Mouse (Mus musculus): ENCODE measurements around the gene Alg6. TPM values are rescaled to one million over a fixed set of nuclear protein-coding genes. Genes with fewer than 3 reads are reported as not detected.

Alg6 gene
- total RNA-seq, 1 experiment, result 31.5 TPM

- no peak for DNase-seq (ENCODE audit: low read depth, low spot score)
- in situ Hi-C loops (cut with MboI; ENCODE audit: low sequenced_read_pairs in 2 of 2, unreplicated experiment in 2 of 2), result no loop called here
- Histone ChIP-seq H3K27ac (ENCODE audit: insufficient read depth, low read depth, low read length, poor library complexity, severe bottlenecking) (no peak overlapping the region), H3K36me3 (ENCODE audit: control insufficient read depth, insufficient read depth, low read length, poor library complexity, severe bottlenecking) (peaks cover 2% of the 10 kb centered on the region), H3K4me1 (ENCODE audit: control insufficient read depth in 2 of 2, insufficient read depth in 2 of 2, low read length in 2 of 2, poor library complexity in 1 of 2) (no peaks in the 10 kb centered on the region), H3K4me3 (ENCODE audit: insufficient read depth in 1 of 2, low read depth in 1 of 2, low read length in 2 of 2, poor library complexity in 1 of 2, severe bottlenecking in 1 of 2) (no peak overlapping the region), H3K9me3 (ENCODE audit: control insufficient read depth, insufficient read depth, low read depth, low read length) (no peaks in the 10 kb centered on the region), H3K9ac (ENCODE audit: insufficient read depth, low read depth, low read length, poor library complexity, severe bottlenecking) (no peak overlapping the region)
- TF ChIP-seq CHD2 (IDR thresholded peaks at IDR 0.05; ENCODE audit: low read depth, low read length) (no peak), HCFC1 (IDR thresholded peaks at IDR 0.05; ENCODE audit: borderline replicate concordance, insufficient read depth, low read length) (no peak), ZNF384 (IDR thresholded peaks at IDR 0.05; ENCODE audit: low read depth, low read length) (no peak), ZC3H11A (IDR thresholded peaks at IDR 0.05; ENCODE audit: borderline replicate concordance, low read depth, low read length) (no peak), MAFK (IDR thresholded peaks at IDR 0.05; ENCODE audit: insufficient read depth, low read depth, low read length) (no peak)
Measured at GRCm38 (mm10) chr4:99752426-99752825, 37.0 kb downstream of the Alg6 start.

- Histone ChIP-seq H3K36me3 (ENCODE audit: control insufficient read depth, insufficient read depth, low read length, poor library complexity, severe bottlenecking) (no peaks in the 10 kb centered on the region), H3K9ac (ENCODE audit: insufficient read depth, low read depth, low read length, poor library complexity, severe bottlenecking) (no peak overlapping the region), H3K9me3 (ENCODE audit: control insufficient read depth, insufficient read depth, low read depth, low read length) (no peaks in the 10 kb centered on the region), H3K4me1 (ENCODE audit: control insufficient read depth in 2 of 2, insufficient read depth in 2 of 2, low read length in 2 of 2, poor library complexity in 1 of 2) (no peaks in the 10 kb centered on the region), H3K4me3 (ENCODE audit: insufficient read depth in 1 of 2, low read depth in 1 of 2, low read length in 2 of 2, poor library complexity in 1 of 2, severe bottlenecking in 1 of 2) (no peak overlapping the region), H3K27ac (ENCODE audit: insufficient read depth, low read depth, low read length, poor library complexity, severe bottlenecking) (no peak overlapping the region)
- no peak for DNase-seq (ENCODE audit: low read depth, low spot score)
- in situ Hi-C loops (cut with MboI; ENCODE audit: low sequenced_read_pairs in 2 of 2, unreplicated experiment in 2 of 2), result no loop called here
- no peak for TF ChIP-seq MAFK (IDR thresholded peaks at IDR 0.05; ENCODE audit: insufficient read depth, low read depth, low read length)
- no peak for TF ChIP-seq ZNF384 (IDR thresholded peaks at IDR 0.05; ENCODE audit: low read depth, low read length)
- no peak for TF ChIP-seq CHD2 (IDR thresholded peaks at IDR 0.05; ENCODE audit: low read depth, low read length)
- TF ChIP-seq ZC3H11A (IDR thresholded peaks at IDR 0.05; ENCODE audit: borderline replicate concordance, low read depth, low read length), result no peak
- TF ChIP-seq HCFC1 (IDR thresholded peaks at IDR 0.05; ENCODE audit: borderline replicate concordance, insufficient read depth, low read length), result no peak
Measured at GRCm38 (mm10) chr4:99766303-99766702, 50.8 kb downstream of the Alg6 start.

GRCm38 (mm10) chr4:99766753-99767152, 51.3 kb downstream of the Alg6 start:
- Histone ChIP-seq H3K4me1 (ENCODE audit: control insufficient read depth in 2 of 2, insufficient read depth in 2 of 2, low read length in 2 of 2, poor library complexity in 1 of 2) (no peaks in the 10 kb centered on the region), H3K9me3 (ENCODE audit: control insufficient read depth, insufficient read depth, low read depth, low read length) (no peaks in the 10 kb centered on the region), H3K4me3 (ENCODE audit: insufficient read depth in 1 of 2, low read depth in 1 of 2, low read length in 2 of 2, poor library complexity in 1 of 2, severe bottlenecking in 1 of 2) (no peak overlapping the region), H3K27ac (ENCODE audit: insufficient read depth, low read depth, low read length, poor library complexity, severe bottlenecking) (no peak overlapping the region), H3K36me3 (ENCODE audit: control insufficient read depth, insufficient read depth, low read length, poor library complexity, severe bottlenecking) (no peaks in the 10 kb centered on the region), H3K9ac (ENCODE audit: insufficient read depth, low read depth, low read length, poor library complexity, severe bottlenecking) (no peak overlapping the region)
- peak; percentile 22 for DNase-seq (ENCODE audit: low read depth, low spot score)
- in situ Hi-C loops (cut with MboI; ENCODE audit: low sequenced_read_pairs in 2 of 2, unreplicated experiment in 2 of 2), result no loop called here
- TF ChIP-seq CHD2 (IDR thresholded peaks at IDR 0.05; ENCODE audit: low read depth, low read length) (no peak), HCFC1 (IDR thresholded peaks at IDR 0.05; ENCODE audit: borderline replicate concordance, insufficient read depth, low read length) (no peak), ZC3H11A (IDR thresholded peaks at IDR 0.05; ENCODE audit: borderline replicate concordance, low read depth, low read length) (no peak), ZNF384 (IDR thresholded peaks at IDR 0.05; ENCODE audit: low read depth, low read length) (no peak), MAFK (IDR thresholded peaks at IDR 0.05; ENCODE audit: insufficient read depth, low read depth, low read length) (no peak)

GRCm38 (mm10) chr4:99770555-99770954, 55.1 kb downstream of the Alg6 start:
- Histone ChIP-seq H3K9me3 (ENCODE audit: control insufficient read depth, insufficient read depth, low read depth, low read length) (no peaks in the 10 kb centered on the region), H3K9ac (ENCODE audit: insufficient read depth, low read depth, low read length, poor library complexity, severe bottlenecking) (no peak overlapping the region), H3K27ac (ENCODE audit: insufficient read depth, low read depth, low read length, poor library complexity, severe bottlenecking) (no peak overlapping the region), H3K4me3 (ENCODE audit: insufficient read depth in 1 of 2, low read depth in 1 of 2, low read length in 2 of 2, poor library complexity in 1 of 2, severe bottlenecking in 1 of 2) (no peak overlapping the region), H3K36me3 (ENCODE audit: control insufficient read depth, insufficient read depth, low read length, poor library complexity, severe bottlenecking) (no peaks in the 10 kb centered on the region), H3K4me1 (ENCODE audit: control insufficient read depth in 2 of 2, insufficient read depth in 2 of 2, low read length in 2 of 2, poor library complexity in 1 of 2) (no peaks in the 10 kb centered on the region)
- no peak for TF ChIP-seq CHD2 (IDR thresholded peaks at IDR 0.05; ENCODE audit: low read depth, low read length)
- TF ChIP-seq HCFC1 (IDR thresholded peaks at IDR 0.05; ENCODE audit: borderline replicate concordance, insufficient read depth, low read length), result no peak
- no peak for TF ChIP-seq MAFK (IDR thresholded peaks at IDR 0.05; ENCODE audit: insufficient read depth, low read depth, low read length)
- no peak for TF ChIP-seq ZNF384 (IDR thresholded peaks at IDR 0.05; ENCODE audit: low read depth, low read length)
- no peak for TF ChIP-seq ZC3H11A (IDR thresholded peaks at IDR 0.05; ENCODE audit: borderline replicate concordance, low read depth, low read length)
- in situ Hi-C loops (cut with MboI; ENCODE audit: low sequenced_read_pairs in 2 of 2, unreplicated experiment in 2 of 2), result no loop called here
- no peak for DNase-seq (ENCODE audit: low read depth, low spot score)

GRCm38 (mm10) chr4:99773041-99773440, 57.6 kb downstream of the Alg6 start:
- in situ Hi-C loops (cut with MboI; ENCODE audit: low sequenced_read_pairs in 2 of 2, unreplicated experiment in 2 of 2), result no loop called here
- no peak for DNase-seq (ENCODE audit: low read depth, low spot score)
- no peaks in the 10 kb centered on the region for H3K36me3 ChIP-seq (ENCODE audit: control insufficient read depth, insufficient read depth, low read length, poor library complexity, severe bottlenecking)
- no peaks in the 10 kb centered on the region for H3K9me3 ChIP-seq (ENCODE audit: control insufficient read depth, insufficient read depth, low read depth, low read length)
- H3K4me1 ChIP-seq (ENCODE audit: control insufficient read depth in 2 of 2, insufficient read depth in 2 of 2, low read length in 2 of 2, poor library complexity in 1 of 2), result no peaks in the 10 kb centered on the region
- no peak overlapping the region for H3K4me3 ChIP-seq (ENCODE audit: insufficient read depth in 1 of 2, low read depth in 1 of 2, low read length in 2 of 2, poor library complexity in 1 of 2, severe bottlenecking in 1 of 2)
- H3K9ac ChIP-seq (ENCODE audit: insufficient read depth, low read depth, low read length, poor library complexity, severe bottlenecking), result no peak overlapping the region
- H3K27ac ChIP-seq (ENCODE audit: insufficient read depth, low read depth, low read length, poor library complexity, severe bottlenecking), result peak overlapping the region; percentile 50; the same call in 1 of the 2 replicates
- TF ChIP-seq ZC3H11A (IDR thresholded peaks at IDR 0.05; ENCODE audit: borderline replicate concordance, low read depth, low read length), result no peak
- TF ChIP-seq CHD2 (IDR thresholded peaks at IDR 0.05; ENCODE audit: low read depth, low read length), result no peak
- no peak for TF ChIP-seq MAFK (IDR thresholded peaks at IDR 0.05; ENCODE audit: insufficient read depth, low read depth, low read length)
- no peak for TF ChIP-seq ZNF384 (IDR thresholded peaks at IDR 0.05; ENCODE audit: low read depth, low read length)
- no peak for TF ChIP-seq HCFC1 (IDR thresholded peaks at IDR 0.05; ENCODE audit: borderline replicate concordance, insufficient read depth, low read length)

Measured in ES-E14 (cell line).